Mouse (Mus musculus): ENCODE data around the gene Ankrd11. TPM values are rescaled to one million over a fixed set of nuclear protein-coding genes. Genes with fewer than 3 reads are reported as not detected.

Ankrd11 gene
- polyA plus RNA-seq, 1 experiment = 79.2 TPM

- peak overlapping the region; percentile 81 for H3K27ac ChIP-seq (ENCODE audit: insufficient read depth, low read depth, low read length)
- peaks cover 38% of the 10 kb centered on the region for H3K4me1 ChIP-seq (ENCODE audit: control insufficient read depth, insufficient read depth, low read length)
- H3K4me3 ChIP-seq (ENCODE audit: insufficient read depth, low read length) = peak overlapping the region; percentile 71
- TF ChIP-seq POLR2A (IDR thresholded peaks at IDR 0.05; ENCODE audit: borderline replicate concordance, low read depth, low read length) = no peak
Observed at GRCm38 (mm10) chr8:123041008-123041773, 886 bp downstream of the Ankrd11 start.

GRCm38 (mm10) chr8:123040110-123040650, 1.9 kb downstream of the Ankrd11 start:
- TF ChIP-seq POLR2A (IDR thresholded peaks at IDR 0.05; ENCODE audit: borderline replicate concordance, low read depth, low read length) (no peak), CTCF (IDR thresholded peaks at IDR 0.05; ENCODE audit: low read depth, low read length) (no peak)
- Histone ChIP-seq H3K4me1 (ENCODE audit: control insufficient read depth, insufficient read depth, low read length) (peaks cover 47% of the 10 kb centered on the region), H3K27ac (ENCODE audit: insufficient read depth, low read depth, low read length) (peak overlapping the region; percentile 68), H3K4me3 (ENCODE audit: insufficient read depth, low read length) (peak overlapping the region; percentile 71; the same call in 1 of the 2 replicates)

GRCm38 (mm10) chr8:123039376-123040109, 2.5 kb downstream of the Ankrd11 start:
- TF ChIP-seq POLR2A (IDR thresholded peaks at IDR 0.05; ENCODE audit: borderline replicate concordance, low read depth, low read length) = no peak
- no peak for TF ChIP-seq CTCF (IDR thresholded peaks at IDR 0.05; ENCODE audit: low read depth, low read length)
- Histone ChIP-seq H3K4me3 (ENCODE audit: insufficient read depth, low read length) (0 out of 2 replicates have a peak overlapping the region, but pooled peaks have one; percentile 71), H3K4me1 (ENCODE audit: control insufficient read depth, insufficient read depth, low read length) (peaks cover 51% of the 10 kb centered on the region), H3K27ac (ENCODE audit: insufficient read depth, low read depth, low read length) (no peak overlapping the region)

GRCm38 (mm10) chr8:123038351-123038750, 3.7 kb downstream of the Ankrd11 start:
- Histone ChIP-seq H3K27ac (ENCODE audit: insufficient read depth, low read depth, low read length) (no peak overlapping the region), H3K4me1 (ENCODE audit: control insufficient read depth, insufficient read depth, low read length) (peaks cover 50% of the 10 kb centered on the region), H3K4me3 (ENCODE audit: insufficient read depth, low read length) (no peak overlapping the region)
- TF ChIP-seq POLR2A (IDR thresholded peaks at IDR 0.05; ENCODE audit: borderline replicate concordance, low read depth, low read length) (no peak), CTCF (IDR thresholded peaks at IDR 0.05; ENCODE audit: low read depth, low read length) (no peak)

- Histone ChIP-seq H3K4me1 (ENCODE audit: control insufficient read depth, insufficient read depth, low read length) (peaks cover 53% of the 10 kb centered on the region), H3K27ac (ENCODE audit: insufficient read depth, low read depth, low read length) (no peak overlapping the region; the same call in 1 of the 2 replicates), H3K4me3 (ENCODE audit: insufficient read depth, low read length) (no peak overlapping the region)
- TF ChIP-seq CTCF (IDR thresholded peaks at IDR 0.05; ENCODE audit: low read depth, low read length) (no peak), POLR2A (IDR thresholded peaks at IDR 0.05; ENCODE audit: borderline replicate concordance, low read depth, low read length) (no peak)
Observed at GRCm38 (mm10) chr8:123037487-123037886, 4.6 kb downstream of the Ankrd11 start.

GRCm38 (mm10) chr8:123036956-123037355, 5.1 kb downstream of the Ankrd11 start:
- H3K4me3 ChIP-seq (ENCODE audit: insufficient read depth, low read length) = no peak overlapping the region
- H3K4me1 ChIP-seq (ENCODE audit: control insufficient read depth, insufficient read depth, low read length) = peaks cover 59% of the 10 kb centered on the region
- peak overlapping the region; percentile 50 for H3K27ac ChIP-seq (ENCODE audit: insufficient read depth, low read depth, low read length)
- TF ChIP-seq CTCF (IDR thresholded peaks at IDR 0.05; ENCODE audit: low read depth, low read length) (no peak), POLR2A (IDR thresholded peaks at IDR 0.05; ENCODE audit: borderline replicate concordance, low read depth, low read length) (no peak)

- H3K4me1 ChIP-seq (ENCODE audit: control insufficient read depth, insufficient read depth, low read length) = peaks cover 70% of the 10 kb centered on the region
- H3K4me3 ChIP-seq (ENCODE audit: insufficient read depth, low read length) = peak overlapping the region; percentile 21; the same call in 1 of the 2 replicates
- no peak for TF ChIP-seq POLR2A (IDR thresholded peaks at IDR 0.05; ENCODE audit: borderline replicate concordance, low read depth, low read length)
- no peak for TF ChIP-seq CTCF (IDR thresholded peaks at IDR 0.05; ENCODE audit: low read depth, low read length)
- H3K27ac ChIP-seq (ENCODE audit: insufficient read depth, low read depth, low read length) = peak overlapping the region; percentile 96
Observed at GRCm38 (mm10) chr8:123034171-123034570, 7.9 kb downstream of the Ankrd11 start.

GRCm38 (mm10) chr8:123033431-123033830, 8.6 kb downstream of the Ankrd11 start:
- TF ChIP-seq POLR2A (IDR thresholded peaks at IDR 0.05; ENCODE audit: borderline replicate concordance, low read depth, low read length) (no peak), CTCF (IDR thresholded peaks at IDR 0.05; ENCODE audit: low read depth, low read length) (no peak)
- Histone ChIP-seq H3K4me3 (ENCODE audit: insufficient read depth, low read length) (no peak overlapping the region; the same call in 1 of the 2 replicates), H3K27ac (ENCODE audit: insufficient read depth, low read depth, low read length) (peak overlapping the region; percentile 96), H3K4me1 (ENCODE audit: control insufficient read depth, insufficient read depth, low read length) (peaks cover 73% of the 10 kb centered on the region)

GRCm38 (mm10) chr8:123032730-123033129, 9.3 kb downstream of the Ankrd11 start:
- Histone ChIP-seq H3K4me1 (ENCODE audit: control insufficient read depth, insufficient read depth, low read length) (peaks cover 75% of the 10 kb centered on the region), H3K4me3 (ENCODE audit: insufficient read depth, low read length) (no peak overlapping the region), H3K27ac (ENCODE audit: insufficient read depth, low read depth, low read length) (peak overlapping the region; percentile 87)
- no peak for TF ChIP-seq POLR2A (IDR thresholded peaks at IDR 0.05; ENCODE audit: borderline replicate concordance, low read depth, low read length)
- no peak for TF ChIP-seq CTCF (IDR thresholded peaks at IDR 0.05; ENCODE audit: low read depth, low read length)
